Mouse (Mus musculus) limb, embryonic 15.5 days (tissue): ENCODE measurements around the gene Fam166a. TPM values are rescaled to one million over a fixed set of nuclear protein-coding genes. Genes with fewer than 3 reads are reported as not detected.

ENCODE experiments used
- ATAC-seq: fragments of 200-750 bp; cut with Nextera tagmentation; 2 replicates; pipeline ENCODE4 v1.8.0; 2017; ENCODE audit warnings: low read depth, moderate TSS enrichment; ENCODE audit not compliant: insufficient number of reproducible peaks, low FRiP score, low TSS enrichment
- H3K27ac ChIP-seq: fragments of 300-500 bp; sonication (generic); 2 replicates; pipeline ENCODE4 v1.5.1; 2015; ENCODE audit warnings: moderate library complexity, mild to moderate bottlenecking, inconsistent platforms
- H3K27me3 ChIP-seq: fragments of 300-500 bp; sonication (generic); 2 replicates; pipeline ENCODE4 v1.6.1; 2015; ENCODE audit warnings: inconsistent platforms
- H3K36me3 ChIP-seq: fragments of 300-500 bp; sonication (generic); 2 replicates; pipeline ENCODE4 v1.6.1; 2015; ENCODE audit warnings: inconsistent platforms
- H3K4me1 ChIP-seq: fragments of 300-500 bp; sonication (generic); 2 replicates; pipeline ENCODE4 v1.6.1; 2015; ENCODE audit warnings: inconsistent platforms
- H3K4me2 ChIP-seq: fragments of 300-500 bp; sonication (generic); 2 replicates; pipeline ENCODE4 v1.6.1; 2015; ENCODE audit warnings: mild to moderate bottlenecking, inconsistent platforms
- H3K4me3 ChIP-seq: fragments of 300-500 bp; sonication (generic); 2 replicates; pipeline ENCODE4 v1.5.1; 2015; ENCODE audit warnings: mild to moderate bottlenecking, inconsistent platforms
- H3K9ac ChIP-seq: fragments of 300-500 bp; sonication (generic); 2 replicates; pipeline ENCODE4 v1.6.1; 2015; ENCODE audit warnings: inconsistent platforms
- H3K9me3 ChIP-seq: fragments of 300-500 bp; sonication (generic); 2 replicates; pipeline ENCODE4 v1.6.1; 2016; ENCODE audit warnings: inconsistent platforms
- WGBS: fragments of 180-500 bp; shearing (Covaris S2); methylation state at CpG from one replicate; pipeline ENCODE4 v1.1.7; 2015; 5-methylcytosine and 5-hydroxymethylcytosine counted together
- polyA plus RNA-seq: library from polyadenylated mRNA; unstranded; fragments of >200 nt; fragmentation: Nextera tagmentation; extraction: Ambion mirVana; gene quantifications from 2 replicates; pipeline ENCODE4 v1.2.1, GENCODE M21; 2015

The Fam166a gene
- polyA plus RNA-seq, 1 experiment from 2014 or later, result not detected

DNA sequence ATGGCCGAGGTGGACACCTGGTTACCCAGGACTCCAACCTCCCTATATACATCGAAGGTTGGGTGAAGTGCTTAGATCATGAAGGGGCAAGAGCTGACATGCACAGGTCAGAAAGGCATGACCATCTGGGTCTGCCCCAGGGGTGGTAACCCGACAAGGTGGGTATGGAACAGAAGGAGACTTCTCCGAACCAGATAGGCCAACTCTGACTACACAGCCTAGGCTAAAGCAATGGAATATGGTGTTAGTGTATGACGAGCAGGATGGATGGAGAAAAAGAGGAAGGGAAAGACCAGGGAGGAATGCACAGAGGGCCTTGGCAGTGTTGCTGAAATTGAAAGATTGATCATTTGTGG is 32.0 kb upstream of the Fam166a start:
- peaks cover 43% of the 10 kb centered on the region for H3K27me3 ChIP-seq
- peaks cover 15% of the 10 kb centered on the region for H3K4me1 ChIP-seq
- H3K4me2 ChIP-seq, result peak overlapping the region; percentile 93
- no peak overlapping the region for H3K27ac ChIP-seq
- 30% methylated on average over 5 of the region's 5 CpGs for WGBS
- H3K9me3 ChIP-seq, result no peaks in the 10 kb centered on the region
- ATAC-seq, result no peak
- H3K4me3 ChIP-seq, result peak overlapping the region; percentile 48; the same call in 1 of the 2 replicates
- peak overlapping the region; percentile 39; the same call in 1 of the 2 replicates for H3K9ac ChIP-seq
- no peaks in the 10 kb centered on the region for H3K36me3 ChIP-seq

DNA sequence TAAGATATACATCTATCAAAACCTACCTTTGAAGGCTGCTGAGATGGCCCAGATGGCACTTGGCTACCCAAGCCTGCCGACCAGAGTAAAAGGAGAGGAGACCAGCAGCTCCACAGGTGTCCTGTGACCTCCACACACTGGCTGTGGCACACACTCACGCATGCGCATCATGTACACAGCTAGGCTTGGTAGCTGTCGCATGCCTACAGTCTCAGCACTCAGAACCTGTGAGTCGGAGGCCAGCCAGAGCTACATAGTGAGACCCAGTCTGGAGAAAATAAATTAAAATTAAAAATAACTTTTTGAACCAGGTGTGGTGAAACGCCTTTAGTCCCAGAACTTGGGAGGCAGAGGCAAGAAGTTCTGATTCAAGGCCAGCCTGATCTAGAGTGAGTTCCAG is 30.7 kb upstream of the Fam166a start:
- H3K4me2 ChIP-seq, result no peak overlapping the region
- H3K9me3 ChIP-seq, result no peaks in the 10 kb centered on the region
- H3K36me3 ChIP-seq, result no peaks in the 10 kb centered on the region
- H3K27ac ChIP-seq, result no peak overlapping the region
- ATAC-seq, result no peak
- peaks cover 32% of the 10 kb centered on the region for H3K27me3 ChIP-seq
- 81% methylated on average over 6 of the region's 6 CpGs for WGBS
- H3K9ac ChIP-seq, result no peak overlapping the region
- H3K4me3 ChIP-seq, result no peak overlapping the region
- peaks cover 10% of the 10 kb centered on the region for H3K4me1 ChIP-seq

DNA sequence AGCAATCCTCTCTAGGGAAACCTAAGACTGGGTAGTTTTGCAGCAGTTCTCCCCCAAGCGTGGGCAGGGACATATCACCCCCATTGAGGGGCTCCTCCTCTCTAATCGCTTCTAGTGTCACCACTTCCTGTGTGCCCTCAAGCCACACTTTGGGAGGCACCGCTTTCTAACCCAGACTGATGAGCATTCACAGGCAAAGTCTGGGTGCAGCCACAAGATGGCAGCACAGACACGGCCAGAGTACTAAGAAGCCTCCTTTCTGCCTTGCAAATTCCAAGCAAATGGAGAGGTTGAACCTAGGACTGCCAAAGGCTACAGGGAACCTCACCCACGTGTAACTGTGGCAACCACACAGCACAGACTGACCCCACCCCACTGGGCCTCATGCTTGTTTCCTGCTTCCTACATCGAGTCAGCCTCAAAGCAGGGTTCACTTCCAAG is 25.2 kb upstream of the Fam166a start:
- peaks cover 29% of the 10 kb centered on the region for H3K27me3 ChIP-seq
- H3K27ac ChIP-seq, result peak overlapping the region; percentile 47; the same call in 1 of the 2 replicates
- H3K4me3 ChIP-seq, result no peak overlapping the region
- peak overlapping the region; percentile 29; the same call in 1 of the 2 replicates for H3K4me2 ChIP-seq
- peaks cover 3% of the 10 kb centered on the region; the same call in 1 of the 2 replicates for H3K36me3 ChIP-seq
- H3K9me3 ChIP-seq, result no peaks in the 10 kb centered on the region
- under 1% methylated on average over 6 of the region's 6 CpGs for WGBS
- no peak overlapping the region; the same call in 1 of the 2 replicates for H3K9ac ChIP-seq
- peak; percentile 49; the same call in 1 of the 2 replicates for ATAC-seq
- peaks cover 35% of the 10 kb centered on the region for H3K4me1 ChIP-seq

DNA sequence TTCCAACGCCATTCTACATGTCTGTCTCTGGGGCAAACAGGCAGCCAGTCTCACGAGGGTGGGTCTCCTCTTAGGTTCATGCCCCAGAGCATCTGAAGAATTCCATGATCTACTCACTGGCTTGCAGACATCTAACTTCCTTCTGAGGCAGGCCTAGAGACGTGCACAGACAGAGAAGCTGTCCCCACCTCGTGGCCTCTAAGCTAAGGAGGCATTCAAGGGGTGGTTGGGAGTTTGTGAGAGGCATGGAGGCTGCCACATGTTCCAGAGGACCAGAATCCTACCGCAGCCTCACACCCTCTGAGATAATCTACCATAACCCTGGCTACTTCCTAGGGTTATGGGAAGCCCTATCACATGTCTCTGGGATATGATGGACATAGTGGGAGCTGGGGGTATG is 24.5 kb upstream of the Fam166a start:
- Histone ChIP-seq H3K27ac (peak overlapping the region; percentile 47; the same call in 1 of the 2 replicates), H3K9ac (no peak overlapping the region), H3K4me1 (peaks cover 35% of the 10 kb centered on the region), H3K4me2 (0 out of 2 replicates have a peak overlapping the region, but pooled peaks have one; percentile 15), H3K4me3 (no peak overlapping the region), H3K36me3 (peaks cover 10% of the 10 kb centered on the region; the same call in 1 of the 2 replicates), H3K9me3 (no peaks in the 10 kb centered on the region), H3K27me3 (peaks cover 29% of the 10 kb centered on the region)
- 66% methylated on average over 5 of the region's 5 CpGs for WGBS
- ATAC-seq, result no peak

DNA sequence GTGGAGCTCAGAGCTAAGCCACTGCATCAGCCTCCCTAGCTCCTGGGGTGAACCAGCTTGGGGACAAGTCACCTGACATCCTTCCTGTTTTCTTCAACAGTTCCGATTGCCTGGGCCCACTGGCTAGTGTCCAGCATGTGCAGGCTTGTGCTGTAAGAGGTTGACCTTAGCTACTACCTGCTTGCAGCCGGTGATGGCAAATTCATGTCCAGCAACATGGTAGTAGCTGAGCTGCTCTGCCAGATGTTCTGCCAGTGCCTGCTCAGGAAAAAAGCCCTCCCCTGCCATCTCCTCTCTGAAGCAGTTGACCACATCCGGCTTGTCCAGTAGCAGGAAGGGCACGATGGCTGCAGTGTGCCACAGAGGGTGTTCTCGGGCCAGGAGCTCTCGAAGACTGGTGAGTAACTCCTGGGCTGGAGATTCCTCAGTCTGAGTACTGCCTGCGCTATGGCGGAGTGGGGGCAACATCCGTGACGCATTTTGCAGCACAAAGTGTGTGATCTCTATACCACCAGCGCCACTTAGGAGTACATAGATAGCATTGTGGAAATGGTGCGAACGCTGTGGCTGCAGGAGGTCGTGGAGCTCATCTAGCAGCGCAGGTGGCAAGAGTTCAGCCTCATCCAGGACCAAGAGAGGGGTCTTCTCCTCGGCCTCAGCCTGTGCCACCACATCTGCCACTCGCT is 23.9 kb upstream of the Fam166a start:
- H3K27me3 ChIP-seq, result peaks cover 29% of the 10 kb centered on the region
- peak overlapping the region; percentile 32 for H3K4me3 ChIP-seq
- no peaks in the 10 kb centered on the region for H3K9me3 ChIP-seq
- H3K9ac ChIP-seq, result no peak overlapping the region
- H3K27ac ChIP-seq, result no peak overlapping the region
- no peak for ATAC-seq
- 82% methylated on average over 17 of the region's 17 CpGs for WGBS
- peaks cover 35% of the 10 kb centered on the region for H3K4me1 ChIP-seq
- H3K4me2 ChIP-seq, result peak overlapping the region; percentile 41; the same call in 1 of the 2 replicates
- peaks cover 15% of the 10 kb centered on the region for H3K36me3 ChIP-seq

DNA sequence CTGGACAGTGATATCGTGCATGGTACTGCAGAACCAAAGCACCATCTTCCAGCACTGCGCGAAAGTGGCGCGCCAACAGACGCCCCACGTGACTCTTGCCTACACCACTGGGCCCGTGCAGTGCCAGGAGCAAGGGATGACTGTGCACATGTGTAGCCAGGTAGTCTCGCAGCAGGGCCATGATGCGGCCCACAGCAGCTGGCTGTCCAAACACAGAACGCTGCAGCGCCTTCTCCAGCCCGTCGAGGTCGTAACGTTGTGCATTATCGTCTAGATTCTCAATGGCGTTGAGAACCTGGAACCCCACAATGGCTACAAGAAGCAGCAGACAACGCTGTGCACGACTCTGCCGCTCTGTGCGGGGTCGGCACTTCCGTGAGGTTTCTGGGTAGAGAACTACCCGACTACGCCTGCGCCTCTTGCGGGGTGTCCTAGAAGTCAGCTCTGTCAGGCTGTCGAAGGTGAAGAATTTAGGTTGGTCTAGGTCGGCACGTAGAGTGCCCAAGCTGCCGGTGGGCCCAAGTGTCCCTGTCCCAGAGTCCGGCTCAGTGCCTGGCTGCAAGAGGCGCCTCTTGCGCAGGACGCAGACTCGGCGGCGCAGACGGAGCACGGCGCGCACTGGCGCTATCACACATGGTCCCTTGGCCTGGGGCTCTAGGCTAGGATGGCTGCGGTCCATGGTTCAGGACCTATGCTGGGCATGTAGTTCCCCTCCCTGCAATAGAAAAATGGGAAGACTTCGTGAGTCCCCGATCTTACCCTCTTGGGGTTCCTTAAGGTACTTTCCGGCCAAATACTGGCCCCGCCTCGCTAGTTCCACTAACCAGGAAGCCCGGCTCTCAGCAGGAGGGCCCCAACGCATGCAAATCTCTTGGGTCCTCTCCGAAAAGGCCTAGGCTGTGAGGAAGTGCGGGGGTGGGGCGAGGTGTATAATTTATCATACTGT is 23.1 kb upstream of the Fam166a start:
- Histone ChIP-seq H3K36me3 (peaks cover 23% of the 10 kb centered on the region), H3K4me3 (peak overlapping the region; percentile 32), H3K9me3 (no peaks in the 10 kb centered on the region), H3K4me1 (peaks cover 35% of the 10 kb centered on the region), H3K27ac (peak overlapping the region; percentile 71; the same call in 1 of the 2 replicates), H3K27me3 (peaks cover 29% of the 10 kb centered on the region), H3K9ac (no peak overlapping the region), H3K4me2 (peak overlapping the region; percentile 41)
- no peak for ATAC-seq
- 22% methylated on average over 55 of the region's 55 CpGs for WGBS

DNA sequence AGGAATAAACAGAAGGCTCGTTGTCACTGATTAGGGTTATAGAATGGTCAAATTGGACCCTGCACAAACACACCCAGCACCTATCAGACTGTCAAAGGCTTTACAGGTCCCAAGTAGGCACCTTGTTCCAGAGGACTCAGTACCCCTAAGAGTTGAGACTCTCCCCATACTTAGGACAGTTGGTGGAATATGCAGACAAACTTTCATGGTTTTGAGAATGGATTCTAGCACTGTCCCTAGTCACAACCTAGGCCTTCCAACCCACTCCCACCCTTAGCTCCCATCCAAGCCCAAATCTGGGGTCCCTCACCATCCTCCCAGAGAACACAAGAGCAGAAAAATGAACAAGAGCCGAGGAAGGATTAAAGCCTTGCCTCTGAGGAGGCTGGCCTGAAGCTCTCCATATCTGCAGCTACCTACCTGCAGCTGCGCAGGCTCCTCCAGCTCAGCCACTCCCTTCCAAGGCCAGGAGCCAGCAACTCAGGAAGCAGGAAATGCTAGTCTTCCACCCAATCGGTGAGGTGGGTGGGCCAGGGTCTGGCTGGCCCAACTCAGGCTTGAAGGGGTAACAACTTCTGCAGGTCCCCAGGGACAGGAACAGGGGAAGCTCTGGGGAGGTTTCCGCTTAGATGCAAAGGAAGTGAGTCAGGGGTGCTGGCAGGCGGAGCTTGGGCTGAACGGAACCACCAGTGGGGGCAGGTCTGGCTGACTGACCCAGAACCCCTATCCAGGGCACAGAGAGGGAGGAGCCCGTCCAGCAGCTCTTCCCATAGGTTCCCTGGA is 22.2 kb upstream of the Fam166a start, which contains the start of gene Tor4a:
Tor4a (minus strand) TSS at position 715 of the 783 bp plus-strand sequence.
- peak within 1 kb of the TSS; percentile 41 for H3K4me2 ChIP-seq
- H3K27ac ChIP-seq, result peak within 1 kb of the TSS; percentile 71
- WGBS, result 5% methylated on average over 8 of the region's 8 CpGs
- peaks cover 29% of the 10 kb centered on the region for H3K27me3 ChIP-seq
- peaks cover 32% of the 10 kb centered on the region for H3K36me3 ChIP-seq
- ATAC-seq, result no peak
- H3K4me3 ChIP-seq, result peak within 1 kb of the TSS; percentile 32
- peaks cover 35% of the 10 kb centered on the region for H3K4me1 ChIP-seq
- 0 out of 2 replicates have a peak within 1 kb of the TSS, but pooled peaks have one; percentile 14 for H3K9ac ChIP-seq
- no peaks in the 10 kb centered on the region for H3K9me3 ChIP-seq

DNA sequence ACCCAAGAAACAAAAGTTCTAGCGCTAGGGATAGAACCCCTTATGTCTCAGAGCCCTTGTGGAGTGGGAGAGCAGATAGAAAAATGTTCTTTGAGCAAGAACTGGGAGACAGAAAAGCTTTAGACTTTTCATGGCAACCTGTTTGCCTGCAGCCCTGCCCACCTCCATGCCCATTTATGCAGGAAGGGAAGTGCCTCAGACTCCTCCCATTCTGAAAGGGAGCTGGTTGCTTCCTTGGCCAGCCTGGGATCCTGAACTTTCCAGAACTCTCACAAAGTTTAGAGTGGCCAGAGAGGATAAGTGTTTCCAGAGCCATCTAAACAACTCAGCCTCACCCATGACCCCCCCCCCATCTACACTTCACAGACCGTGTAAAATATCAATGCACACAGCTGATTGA is 21.4 kb upstream of the Fam166a start:
- WGBS, result 36% methylated on average over 2 of the region's 2 CpGs
- Histone ChIP-seq H3K27ac (peak overlapping the region; percentile 71; the same call in 1 of the 2 replicates), H3K4me1 (peaks cover 35% of the 10 kb centered on the region), H3K36me3 (peaks cover 40% of the 10 kb centered on the region), H3K9me3 (no peaks in the 10 kb centered on the region), H3K27me3 (peaks cover 29% of the 10 kb centered on the region), H3K4me2 (peak overlapping the region; percentile 41; the same call in 1 of the 2 replicates), H3K4me3 (no peak overlapping the region; the same call in 1 of the 2 replicates), H3K9ac (no peak overlapping the region)
- no peak for ATAC-seq

DNA sequence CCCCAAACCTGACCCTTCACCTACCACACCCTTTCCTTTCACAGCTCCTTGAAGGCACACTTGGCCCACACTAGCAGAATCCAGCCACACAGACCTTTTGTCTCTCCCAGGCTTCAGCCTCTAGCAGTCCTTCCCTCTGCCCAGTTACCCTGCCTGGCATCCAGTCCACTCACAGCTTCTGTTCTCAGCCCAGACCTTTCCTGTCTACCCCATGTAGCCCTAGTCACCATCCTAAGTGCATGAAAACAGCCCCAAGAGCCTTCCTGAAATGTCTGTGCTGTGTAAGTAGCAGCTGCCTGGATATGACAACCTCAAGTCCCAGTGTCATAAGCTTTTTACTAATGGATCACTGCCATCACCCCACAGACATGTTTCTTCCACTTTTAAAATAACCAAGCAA is 20.6 kb upstream of the Fam166a start:
- ATAC-seq, result no peak
- no peak overlapping the region; the same call in 1 of the 2 replicates for H3K27ac ChIP-seq
- no peak overlapping the region for H3K9ac ChIP-seq
- no peaks in the 10 kb centered on the region for H3K9me3 ChIP-seq
- H3K36me3 ChIP-seq, result peaks cover 48% of the 10 kb centered on the region
- peaks cover 35% of the 10 kb centered on the region for H3K4me1 ChIP-seq
- H3K4me3 ChIP-seq, result no peak overlapping the region
- H3K27me3 ChIP-seq, result peaks cover 29% of the 10 kb centered on the region
- no peak overlapping the region for H3K4me2 ChIP-seq

DNA sequence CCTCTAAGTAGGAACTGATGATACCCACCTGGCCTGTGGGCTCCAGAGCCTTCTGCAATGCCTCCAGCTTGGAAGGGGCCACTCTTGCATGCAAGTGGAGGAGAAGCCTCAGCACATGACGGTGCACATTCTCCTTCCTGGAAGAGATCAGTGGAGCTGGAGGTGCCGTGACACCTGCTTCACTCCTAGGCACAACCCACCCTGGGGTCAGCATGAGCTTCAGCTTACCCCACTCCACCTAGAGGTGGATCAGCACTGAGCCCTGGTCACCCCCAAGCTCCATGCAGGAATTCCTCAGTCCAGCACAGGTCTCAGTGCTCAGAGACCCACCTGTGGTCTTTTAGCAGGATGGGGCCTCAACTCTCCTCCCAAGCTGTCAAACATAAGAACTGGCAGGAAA is 17.9 kb upstream of the Fam166a start:
- H3K27ac ChIP-seq, result no peak overlapping the region
- no peak overlapping the region for H3K4me3 ChIP-seq
- no peak overlapping the region for H3K4me2 ChIP-seq
- H3K4me1 ChIP-seq, result peaks cover 14% of the 10 kb centered on the region; the same call in 1 of the 2 replicates
- ATAC-seq, result no peak
- peaks cover 12% of the 10 kb centered on the region for H3K27me3 ChIP-seq
- peaks cover 75% of the 10 kb centered on the region for H3K36me3 ChIP-seq
- H3K9me3 ChIP-seq, result no peaks in the 10 kb centered on the region
- H3K9ac ChIP-seq, result no peak overlapping the region
- 85% methylated on average over 2 of the region's 2 CpGs for WGBS

DNA sequence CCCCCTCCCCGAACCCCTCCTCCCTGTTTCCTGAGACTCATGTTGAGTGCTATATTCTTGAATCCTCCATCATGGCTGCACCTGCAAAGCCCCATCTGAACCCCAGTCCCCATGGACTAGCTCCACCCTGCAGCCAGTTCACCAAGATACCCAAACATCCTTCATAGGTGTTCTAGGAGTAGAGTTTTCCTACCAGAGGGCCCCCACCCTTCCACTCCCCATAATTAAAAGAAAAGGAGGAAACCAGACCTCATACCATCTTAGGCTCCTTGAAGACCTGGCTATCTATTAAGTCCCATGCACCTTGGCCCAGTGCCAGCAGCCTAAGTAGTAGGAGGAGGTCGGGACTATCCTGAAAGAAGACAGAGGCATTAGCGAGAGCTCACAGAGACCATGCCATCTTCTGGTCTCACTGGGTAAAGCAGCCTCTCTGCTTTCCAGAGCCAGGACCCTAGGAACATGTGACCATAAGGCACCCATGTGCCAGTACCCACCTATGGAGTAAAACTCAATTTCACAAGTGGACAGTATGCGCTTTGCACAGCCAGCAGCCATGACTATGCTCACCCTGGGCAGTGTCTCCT is 14.8 kb upstream of the Fam166a start:
- WGBS, result 76% methylated on average over 4 of the region's 4 CpGs
- no peak overlapping the region for H3K27ac ChIP-seq
- ATAC-seq, result no peak
- no peaks in the 10 kb centered on the region for H3K27me3 ChIP-seq
- H3K4me1 ChIP-seq, result no peaks in the 10 kb centered on the region
- H3K4me3 ChIP-seq, result no peak overlapping the region
- no peaks in the 10 kb centered on the region for H3K9me3 ChIP-seq
- H3K4me2 ChIP-seq, result no peak overlapping the region
- no peak overlapping the region for H3K9ac ChIP-seq
- peaks cover 98% of the 10 kb centered on the region for H3K36me3 ChIP-seq
